Mouse (Mus musculus) hindbrain, embryonic 16.5 days (tissue): ENCODE data around the gene Tex44. TPM values are rescaled to one million over a fixed set of nuclear protein-coding genes. Genes with fewer than 3 reads are reported as not detected.
"Not testable (repeated sequence)": the region's sequence is repeated elsewhere in the genome, so short reads cannot be mapped to it uniquely, and the experiment has no call there.

Experiments
- ATAC-seq: fragments of 200-750 bp; cut with Nextera tagmentation; 2 replicates; pipeline ENCODE4 v1.8.0; 2017; ENCODE audit warnings: moderate TSS enrichment, moderate library complexity
- H3K27ac ChIP-seq: fragments of 300-500 bp; sonication (generic); 2 replicates; pipeline ENCODE4 v1.5.1; 2014; ENCODE audit warnings: low read depth, mild to moderate bottlenecking, control low read depth, low read length, moderate library complexity
- H3K27me3 ChIP-seq: fragments of 300-500 bp; sonication (generic); replicated peaks from 2 replicates; pipeline ENCODE4 v1.6.1; 2014; ENCODE audit warnings: low read length; ENCODE audit not compliant: control insufficient read depth, insufficient read depth
- H3K36me3 ChIP-seq: fragments of 300-500 bp; sonication (generic); 2 replicates; pipeline ENCODE4 v1.6.1; 2014; ENCODE audit warnings: mild to moderate bottlenecking, low read length, moderate library complexity, mixed read lengths; ENCODE audit not compliant: control insufficient read depth, insufficient read depth
- H3K4me1 ChIP-seq: fragments of 300-500 bp; sonication (generic); 2 replicates; pipeline ENCODE4 v1.6.1; 2014; ENCODE audit warnings: low read depth, low read length; ENCODE audit not compliant: control insufficient read depth, insufficient read depth
- H3K4me2 ChIP-seq: fragments of 300-500 bp; sonication (generic); 2 replicates; pipeline ENCODE4 v1.6.1; 2014; ENCODE audit warnings: mild to moderate bottlenecking, low read length, control low read depth, moderate library complexity
- H3K4me3 ChIP-seq: fragments of 300-500 bp; sonication (generic); 2 replicates; pipeline ENCODE4 v1.5.1; 2014; ENCODE audit warnings: mild to moderate bottlenecking, low read length, control low read depth, moderate library complexity
- H3K9ac ChIP-seq: fragments of 300-500 bp; sonication (generic); 2 replicates; pipeline ENCODE4 v1.6.1; 2014; ENCODE audit warnings: low read depth, mild to moderate bottlenecking, control low read depth, low read length, moderate library complexity
- H3K9me3 ChIP-seq: fragments of 300-500 bp; sonication (generic); 2 replicates; pipeline ENCODE4 v1.6.1; 2014; ENCODE audit warnings: mild to moderate bottlenecking, low read length, moderate library complexity; ENCODE audit not compliant: control insufficient read depth
- WGBS: fragments of 180-500 bp; shearing (Covaris S2); extraction: QIAGEN DNeasy Blood & Tissue Kit; methylation state at CpG from one replicate; pipeline ENCODE4 v1.1.7; 2014; 5-methylcytosine and 5-hydroxymethylcytosine counted together
- polyA plus RNA-seq: library from polyadenylated mRNA; unstranded; fragments of >200 nt; fragmentation: Nextera tagmentation; extraction: Ambion mirVana; gene quantifications from 2 replicates; pipeline ENCODE4 v1.2.1, GENCODE M21; 2015

Tex44 gene
- polyA plus RNA-seq, 1 experiment from 2014 or later: not detected

DNA sequence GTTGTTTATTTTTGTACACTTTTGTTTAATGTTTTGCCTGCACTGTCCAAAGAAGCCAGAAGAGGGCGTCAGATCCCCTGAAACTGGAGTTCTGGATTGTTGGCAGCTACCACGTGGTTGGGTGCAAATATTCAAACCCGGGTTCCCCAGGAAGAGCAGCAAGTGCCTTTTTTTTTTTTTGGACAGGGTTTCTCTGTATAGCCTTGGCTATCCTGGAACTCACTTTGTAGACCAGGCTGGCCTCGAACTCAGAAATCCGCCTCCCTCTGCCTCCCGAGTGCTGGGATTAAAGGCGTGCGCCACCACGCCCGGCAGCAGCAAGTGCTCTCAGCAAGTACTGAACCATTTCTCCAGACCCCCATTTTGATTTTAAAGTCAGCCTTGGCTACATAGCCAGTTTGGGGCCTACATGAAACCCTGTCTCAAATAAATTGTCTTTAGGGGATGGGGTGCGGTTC lies 45.4 kb downstream of the Tex44 start:
- not testable (repeated sequence) for ATAC-seq, H3K9ac ChIP-seq, H3K4me3 ChIP-seq, H3K9me3 ChIP-seq, H3K27ac ChIP-seq, H3K4me1 ChIP-seq, H3K27me3 ChIP-seq, H3K4me2 ChIP-seq, H3K36me3 ChIP-seq
- 73% methylated on average over 11 of the region's 11 CpGs for WGBS

DNA sequence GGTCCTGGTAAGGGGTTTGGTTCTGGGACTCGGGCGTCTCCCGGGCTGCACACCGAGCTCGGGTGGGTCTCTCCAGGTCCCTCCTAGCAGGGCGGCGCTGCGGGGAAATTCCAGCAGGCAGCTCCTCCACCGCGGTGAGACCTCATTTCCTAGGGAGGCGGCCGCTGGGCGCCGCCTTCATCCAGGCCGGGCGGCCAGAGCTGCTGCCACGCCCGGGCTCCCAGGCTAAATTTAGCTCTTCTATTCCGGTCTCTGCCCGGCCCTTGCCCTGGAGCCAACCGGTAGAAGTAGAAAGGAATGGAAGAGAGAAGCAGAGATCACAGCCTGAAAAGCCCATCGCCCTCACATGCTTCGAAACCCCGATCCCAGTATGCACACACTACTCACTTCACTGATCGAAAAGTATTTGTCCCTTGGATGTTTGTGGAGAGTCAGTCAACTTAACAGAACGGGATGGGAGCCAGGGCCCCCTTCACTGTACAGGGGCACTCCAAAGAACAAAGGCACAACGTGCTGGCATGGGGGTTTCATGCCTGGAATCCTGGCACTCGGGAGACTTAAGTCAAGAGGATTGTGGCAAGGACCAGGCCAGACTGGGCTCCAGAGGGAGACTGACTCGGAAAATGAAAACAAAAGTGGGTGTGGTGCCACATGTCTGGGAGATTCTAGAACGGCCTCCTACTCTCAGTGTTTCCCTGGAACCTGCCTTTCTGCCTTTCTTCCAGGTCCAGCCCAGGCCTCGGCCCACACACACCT lies 46.2 kb downstream of the Tex44 start:
- ATAC-seq: peak; percentile 52; the same call in 1 of the 2 replicates
- peak overlapping the region; percentile 20; the same call in 1 of the 2 replicates for H3K4me3 ChIP-seq
- peaks cover 4% of the 10 kb centered on the region for H3K4me1 ChIP-seq
- no peaks in the 10 kb centered on the region for H3K36me3 ChIP-seq
- H3K27me3 ChIP-seq: no peaks in the 10 kb centered on the region
- peak overlapping the region; percentile 65 for H3K9ac ChIP-seq
- WGBS: 24% methylated on average over 31 of the region's 31 CpGs
- H3K27ac ChIP-seq: peak overlapping the region; percentile 49
- H3K4me2 ChIP-seq: peak overlapping the region; percentile 52
- H3K9me3 ChIP-seq: no peaks in the 10 kb centered on the region

- Histone ChIP-seq H3K9me3 (no peaks in the 10 kb centered on the region), H3K4me2 (no peak overlapping the region), H3K36me3 (no peaks in the 10 kb centered on the region), H3K27ac (no peak overlapping the region; the same call in 1 of the 2 replicates), H3K27me3 (no peaks in the 10 kb centered on the region), H3K9ac (no peak overlapping the region), H3K4me3 (no peak overlapping the region), H3K4me1 (peaks cover 4% of the 10 kb centered on the region)
- no peak for ATAC-seq
- 96% methylated on average over 18 of the region's 18 CpGs for WGBS
Observed at GRCm38 (mm10) chr1:86473109-86473760, 47.1 kb downstream of the Tex44 start.

Other genes with a start within 250 kb of the Tex44 start
- gene B3gnt7, start 123.5 kb upstream of the Tex44 start, polyA plus RNA-seq: 9.9 and 10.6 TPM in 2 replicates
- gene Ncl, start 66.9 kb upstream of the Tex44 start, polyA plus RNA-seq: 205 and 214 TPM in 2 replicates
- gene Nmur1, start 101 bp upstream of the Tex44 start, polyA plus RNA-seq: 0.13 TPM in 1 of 2 replicates, not detected in the other
- gene Ptma, start 100.4 kb downstream of the Tex44 start, polyA plus RNA-seq: 1,165 and 1,204 TPM in 2 replicates
- 103 and 113 TPM in 2 replicates for gene Pde6d, start 156.3 kb downstream of the Tex44 start, polyA plus RNA-seq
- 57.1 and 62.5 TPM in 2 replicates for gene Cops7b, start 156.6 kb downstream of the Tex44 start, polyA plus RNA-seq
- gene Nppc, start 244.2 kb downstream of the Tex44 start, polyA plus RNA-seq: 20.1 and 26.6 TPM in 2 replicates